Mouse (Mus musculus): ENCODE measurements around the gene BC024063. TPM values are rescaled to one million over a fixed set of nuclear protein-coding genes. Genes with fewer than 3 reads are reported as not detected.

Gene BC024063
- 5.5 TPM for polyA plus RNA-seq (2015; fragmentation: Illumina TruSeq; extraction: RNeasy Lipid Tissue Mini Kit (QIAGEN cat#74804); ENCODE audit: low read depth, low replicate concordance)

DNA sequence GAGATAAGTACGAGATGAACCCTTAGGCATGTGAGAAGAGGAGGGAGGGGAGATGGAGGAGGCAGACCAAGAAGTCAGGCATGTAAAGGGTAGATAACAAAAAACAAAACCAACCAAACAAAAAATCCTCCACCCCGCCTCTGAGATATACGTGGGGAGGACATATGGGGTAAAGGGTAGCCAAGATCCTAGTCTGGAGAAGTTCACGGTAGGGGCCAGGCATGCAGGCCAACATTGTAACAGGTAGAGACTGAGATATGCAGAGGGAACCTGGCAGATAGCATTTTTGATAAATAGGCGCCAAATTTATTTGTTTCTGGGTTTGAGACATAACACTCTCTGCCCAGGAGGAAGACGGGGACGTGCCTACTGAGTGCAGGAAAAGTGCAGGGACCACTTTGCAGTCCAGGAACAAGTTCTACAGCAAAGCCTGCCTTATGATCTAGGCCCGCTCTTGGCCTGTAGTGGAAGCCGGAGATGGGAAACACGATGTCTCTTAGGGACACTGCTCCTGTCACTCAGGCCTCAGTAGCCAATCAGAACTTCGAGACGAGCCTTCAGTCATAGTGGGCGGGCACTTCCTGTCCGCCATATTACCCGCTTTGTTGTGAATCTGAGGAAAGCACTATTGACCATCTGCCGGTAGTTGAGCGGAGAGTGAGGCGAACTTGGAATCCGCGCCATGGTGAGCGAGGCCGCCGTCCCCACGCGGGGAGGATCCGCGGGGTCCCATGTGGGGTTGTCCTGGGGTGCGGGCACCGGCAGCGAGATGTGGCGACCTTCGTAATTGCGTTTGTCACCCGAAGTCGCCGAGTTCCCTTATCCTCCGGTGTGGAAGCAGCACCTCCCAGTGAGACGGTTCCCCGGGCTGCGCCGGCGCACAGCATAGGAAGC, at the start of gene BC024063:
Gene BC024063, plus strand, starts transcription at position 626 of the 894 bp plus-strand sequence.

DNA sequence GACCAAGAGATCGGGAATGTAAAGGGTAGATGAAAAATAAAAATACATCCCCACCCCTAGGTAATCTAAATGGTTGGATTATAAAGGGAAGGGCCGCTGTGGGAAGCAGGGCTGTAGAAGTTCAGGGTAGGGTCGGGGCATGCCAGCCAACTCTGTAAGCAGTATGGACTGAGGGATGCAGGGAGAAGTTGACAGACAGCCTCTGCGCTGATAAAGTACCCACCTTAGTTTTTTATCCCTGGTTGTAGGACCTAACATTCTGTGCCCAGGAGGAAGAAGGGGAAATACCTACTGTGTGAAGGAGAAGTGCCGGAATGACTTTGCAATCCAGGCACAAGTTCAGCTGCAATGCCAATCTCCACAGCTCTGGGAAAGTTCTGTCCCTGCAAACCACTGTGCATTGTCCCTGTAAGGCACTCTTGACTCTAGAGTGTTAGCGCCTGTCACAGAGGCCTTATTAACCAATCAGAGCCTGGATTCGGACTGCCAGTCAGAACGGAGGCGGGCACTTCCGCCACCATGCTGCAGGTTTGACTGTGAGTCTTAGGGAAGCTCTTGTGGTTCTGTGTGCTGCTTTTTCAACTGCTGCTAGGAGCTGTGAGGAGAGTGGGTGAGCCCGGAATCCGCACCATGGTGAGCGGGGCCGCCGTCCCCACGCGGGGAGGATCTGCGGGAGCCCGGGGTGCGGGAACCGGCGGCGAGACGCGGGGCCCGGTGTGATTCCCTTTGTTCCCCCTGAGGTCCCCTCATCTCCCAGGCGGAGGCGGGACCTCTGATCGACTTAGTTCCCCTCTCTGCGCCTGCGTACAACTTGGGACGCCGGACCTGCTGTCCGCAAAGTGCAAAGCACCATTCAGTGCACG, 35.3 kb upstream of the BC024063 start, which contains the start of gene Zfp873:
Gene Zfp873, plus strand, starts transcription at position 527 of the 863 bp plus-strand sequence.

DNA sequence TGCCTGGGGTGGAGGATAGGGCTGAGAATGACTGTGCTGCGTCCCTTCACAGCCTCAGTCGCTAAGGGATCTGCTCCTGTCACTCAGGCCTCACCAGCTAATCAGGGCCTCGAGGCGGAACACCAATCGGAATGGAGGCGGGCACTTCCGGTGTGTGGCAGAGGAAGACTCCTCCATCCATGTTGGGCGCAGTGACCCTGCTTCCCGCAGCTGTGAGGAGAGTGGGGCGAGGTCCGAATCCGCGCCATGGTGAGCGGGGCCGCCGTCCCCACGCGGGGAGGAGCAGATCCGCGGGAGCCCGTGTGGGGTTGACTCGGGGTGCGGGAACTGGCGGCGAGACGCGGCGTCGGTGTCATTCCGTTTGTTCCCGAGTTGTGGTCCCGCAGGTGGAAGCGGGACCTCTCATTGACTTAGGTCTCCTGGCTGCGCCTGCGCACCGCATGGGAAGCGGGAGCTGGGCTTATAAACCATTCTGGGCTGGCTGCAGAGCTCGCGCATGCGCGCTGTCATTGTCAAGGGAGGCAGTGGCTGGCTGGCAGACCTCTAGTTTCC, 44.8 kb downstream of the BC024063 start, which contains the start of gene AU041133:
Gene AU041133, plus strand, starts transcription at position 164 of the 552 bp plus-strand sequence.

Other genes starting within 250 kb of the BC024063 start
- 6.1 TPM for gene Gm32687, start 219.4 kb upstream of the BC024063 start, polyA plus RNA-seq (2015; fragmentation: Illumina TruSeq; extraction: RNeasy Lipid Tissue Mini Kit (QIAGEN cat#74804); ENCODE audit: low read depth, low replicate concordance)
- 6.3 TPM for gene Zfp781, start 152.9 kb upstream of the BC024063 start, polyA plus RNA-seq (2015; fragmentation: Illumina TruSeq; extraction: RNeasy Lipid Tissue Mini Kit (QIAGEN cat#74804); ENCODE audit: low read depth, low replicate concordance)
- 7.8 TPM for gene Zfp873, start 35.2 kb upstream of the BC024063 start, polyA plus RNA-seq (2015; fragmentation: Illumina TruSeq; extraction: RNeasy Lipid Tissue Mini Kit (QIAGEN cat#74804); ENCODE audit: low read depth, low replicate concordance)
- gene AU041133, start 44.7 kb downstream of the BC024063 start, polyA plus RNA-seq (2015; fragmentation: Illumina TruSeq; extraction: RNeasy Lipid Tissue Mini Kit (QIAGEN cat#74804); ENCODE audit: low read depth, low replicate concordance), result 8.0 TPM
- gene Zfp938, start 157.9 kb downstream of the BC024063 start, polyA plus RNA-seq (2015; fragmentation: Illumina TruSeq; extraction: RNeasy Lipid Tissue Mini Kit (QIAGEN cat#74804); ENCODE audit: low read depth, low replicate concordance), result 29.6 TPM
- gene 4932415D10Rik, start 233.2 kb downstream of the BC024063 start, polyA plus RNA-seq (2015; fragmentation: Illumina TruSeq; extraction: RNeasy Lipid Tissue Mini Kit (QIAGEN cat#74804); ENCODE audit: low read depth, low replicate concordance), result not detected